ENCODE assay signal across 8 mouse cellular contexts in the genomic region with DNA sequence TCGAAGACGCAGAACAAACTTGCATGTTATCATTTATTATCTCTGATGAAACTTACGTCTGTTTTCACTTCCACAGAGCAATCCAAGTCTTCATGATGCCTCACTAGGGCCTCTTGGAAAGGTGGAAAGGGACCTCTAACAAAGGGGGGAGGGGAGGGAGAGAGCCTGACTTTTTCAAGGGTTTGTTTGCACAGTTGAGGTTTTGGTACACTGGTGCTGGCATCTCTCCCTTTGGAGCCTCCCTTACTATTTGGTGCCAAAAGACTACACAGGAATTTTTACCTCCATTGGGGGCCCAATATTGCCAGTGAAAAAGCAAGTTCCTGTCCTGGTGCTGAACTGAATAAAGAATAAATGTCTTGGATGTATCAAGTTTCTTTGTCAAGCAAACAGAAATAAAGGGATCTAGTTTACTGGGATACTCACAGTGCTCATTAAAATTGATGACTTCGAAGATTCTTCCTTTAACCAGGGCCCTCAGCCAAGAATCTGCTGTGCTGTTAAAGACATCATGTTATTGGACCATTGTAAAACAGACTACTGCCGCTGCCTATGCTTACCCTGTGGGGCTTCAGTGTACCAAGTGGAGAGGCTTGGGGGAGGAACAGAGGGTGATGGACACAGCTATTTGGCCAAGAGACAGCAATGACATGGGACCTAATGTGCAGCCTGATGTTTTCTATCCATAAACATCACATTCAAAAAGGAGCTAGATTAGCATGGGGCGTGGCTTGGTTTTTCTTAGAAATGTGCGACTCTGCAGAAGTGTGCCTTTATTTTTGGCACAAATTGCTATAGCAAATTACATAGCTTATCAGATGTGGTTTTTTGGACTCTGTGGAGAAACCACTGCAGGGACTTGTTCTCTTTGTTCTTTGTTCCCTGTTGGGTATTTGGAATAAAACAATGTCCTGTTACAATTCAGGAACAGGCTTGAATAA.
A peak's percentile ranks its signal among the peaks of the same experiment; 100 is the strongest.
DNase-seq lines count a peak whose midpoint lies in the region; ATAC-seq lines count a peak whose summit lies in the region.

No protein-coding gene starts in this region.

- no peaks in the 10 kb centered on the region for H3K9me3 ChIP-seq in embryonic facial prominence, embryonic 13.5 days
- no peaks in the 10 kb centered on the region for H3K9me3 ChIP-seq in embryonic facial prominence, embryonic 10.5 days

- H3K27me3 ChIP-seq in embryonic facial prominence, embryonic 13.5 days: no peaks in the 10 kb centered on the region
- no peaks in the 10 kb centered on the region for H3K27me3 ChIP-seq in embryonic facial prominence, embryonic 10.5 days (replicated peaks; ENCODE audit: low read depth, poor library complexity, severe bottlenecking)

- DNase-seq in embryonic facial prominence, embryonic 10.5 days (ENCODE audit: low spot score): no peak
- peak; percentile 35 for DNase-seq in layer of hippocampus, adult 9-11 months
- DNase-seq in layer of hippocampus, postnatal 10 days (ENCODE audit: low spot score in 2 of 2): no peak
- DNase-seq in lung, postnatal 4 days: peak; percentile 47 to 76

- H3K4me2 ChIP-seq in embryonic facial prominence, embryonic 13.5 days: peak overlapping the region; percentile 5; the same call in 1 of the 2 replicates

- H3K4me3 ChIP-seq in embryonic facial prominence, embryonic 13.5 days: no peak overlapping the region
- H3K4me3 ChIP-seq in embryonic facial prominence, embryonic 10.5 days: no peak overlapping the region

- no peaks in the 10 kb centered on the region for H3K36me3 ChIP-seq in embryonic facial prominence, embryonic 13.5 days
- no peaks in the 10 kb centered on the region for H3K36me3 ChIP-seq in embryonic facial prominence, embryonic 10.5 days (replicated peaks)

- no peak for ATAC-seq in embryonic facial prominence, embryonic 13.5 days (ENCODE audit: insufficient number of reproducible peaks, insufficient read depth, low FRiP score, low TSS enrichment, low read depth)
- ATAC-seq in erythroid progenitor cell, adult 5-6 weeks (replicated peaks; ENCODE audit: low FRiP score, poor library complexity, severe bottlenecking): peak; percentile 42; the same call in 1 of the 2 replicates
- ATAC-seq in activated CD4-positive, CD25-positive, alpha-beta regulatory T cell, adult 4 months: no peak
- ATAC-seq in erythroblast, adult 5-6 weeks (replicated peaks; ENCODE audit: low FRiP score, poor library complexity, severe bottlenecking): no peak

- no peak overlapping the region for H3K9ac ChIP-seq in embryonic facial prominence, embryonic 13.5 days

- WGBS in embryonic facial prominence, embryonic 13.5 days: 55% methylated on average over 7 of the region's 7 CpGs
- 85% methylated on average over 7 of the region's 7 CpGs for WGBS in embryonic facial prominence, embryonic 10.5 days

- 0 out of 2 replicates have a peak overlapping the region, but pooled peaks have one; percentile 34 for H3K27ac ChIP-seq in embryonic facial prominence, embryonic 13.5 days
- H3K27ac ChIP-seq in embryonic facial prominence, embryonic 10.5 days (replicated peaks): no peak overlapping the region

- peaks cover 34% of the 10 kb centered on the region for H3K4me1 ChIP-seq in embryonic facial prominence, embryonic 13.5 days
- H3K4me1 ChIP-seq in embryonic facial prominence, embryonic 10.5 days: peaks cover 18% of the 10 kb centered on the region

Comparison
In these comparisons a context has a peak if more than half of its experiments do, and no peak if none do; other contexts are left out.
1. DNase-seq: peak in layer of hippocampus, adult 9-11 months (single experiment) and lung, postnatal 4 days (2 of 2); none in embryonic facial prominence, embryonic 10.5 days (single experiment) and layer of hippocampus, postnatal 10 days (0 of 2).